Mouse (Mus musculus): ENCODE measurements around the gene Sh3d21. TPM values are rescaled to one million over a fixed set of nuclear protein-coding genes. Genes with fewer than 3 reads are reported as not detected.

The Sh3d21 gene
- total and polyA plus RNA-seq, 2 experiments from 2014 or later = 1.7 to 2.1 TPM

- H3K36me3 ChIP-seq (ENCODE audit: insufficient read depth) = no peaks in the 10 kb centered on the region
- WGBS = 32% methylated on average over 42 of the region's 42 CpGs
- peak overlapping the region; percentile 46 for H3K4me3 ChIP-seq (ENCODE audit: low read depth, low read length)
- TF ChIP-seq CTCF (IDR thresholded peaks at IDR 0.05; ENCODE audit: low read depth) = no peak
- peak overlapping the region; percentile 77 for H3K4me2 ChIP-seq (ENCODE audit: low read depth)
- ATAC-seq (no peak), DNase-seq (no peak)
- H3K27me3 ChIP-seq (ENCODE audit: insufficient read depth, low read length) = peaks cover 30% of the 10 kb centered on the region
- H3K9me3 ChIP-seq (ENCODE audit: low read length) = no peaks in the 10 kb centered on the region
- peaks cover 2% of the 10 kb centered on the region; the same call in 1 of the 2 replicates for H3K4me1 ChIP-seq (ENCODE audit: insufficient read depth)
- no peak overlapping the region for H3K27ac ChIP-seq (ENCODE audit: low read depth, low read length)
- H3K9ac ChIP-seq = peak overlapping the region; percentile 46
Measured at GRCm38 (mm10) chr4:126149041-126149676, 14.1 kb downstream of the Sh3d21 start.

GRCm38 (mm10) chr4:126148161-126148961, 14.9 kb downstream of the Sh3d21 start:
- H3K27ac ChIP-seq (ENCODE audit: low read depth, low read length) = no peak overlapping the region
- no peaks in the 10 kb centered on the region for H3K9me3 ChIP-seq (ENCODE audit: low read length)
- H3K4me3 ChIP-seq (ENCODE audit: low read depth, low read length) = peak overlapping the region; percentile 46
- H3K36me3 ChIP-seq (ENCODE audit: insufficient read depth) = no peaks in the 10 kb centered on the region
- H3K4me2 ChIP-seq (ENCODE audit: low read depth) = peak overlapping the region; percentile 77
- peak overlapping the region; percentile 46 for H3K9ac ChIP-seq
- ATAC-seq = peak; percentile 59
- peaks cover 2% of the 10 kb centered on the region; the same call in 1 of the 2 replicates for H3K4me1 ChIP-seq (ENCODE audit: insufficient read depth)
- TF ChIP-seq CTCF (IDR thresholded peaks at IDR 0.05; ENCODE audit: low read depth) = 0 out of 2 replicates have a peak, but pooled peaks have one; percentile 2
- DNase-seq = no peak
- peaks cover 30% of the 10 kb centered on the region for H3K27me3 ChIP-seq (ENCODE audit: insufficient read depth, low read length)
- WGBS = 1% methylated on average over 65 of the region's 67 CpGs

GRCm38 (mm10) chr4:126147533-126148160, 15.6 kb downstream of the Sh3d21 start, which contains the start of gene Eva1b:
Eva1b (plus strand) TSS chr4:126147744.
- WGBS = 8% methylated on average over 24 of the region's 24 CpGs
- Histone ChIP-seq H3K36me3 (ENCODE audit: insufficient read depth) (no peaks in the 10 kb centered on the region), H3K9ac (peak within 1 kb of the TSS; percentile 46), H3K4me3 (ENCODE audit: low read depth, low read length) (peak within 1 kb of the TSS; percentile 46), H3K27me3 (ENCODE audit: insufficient read depth, low read length) (peaks cover 30% of the 10 kb centered on the region), H3K27ac (ENCODE audit: low read depth, low read length) (no peak within 1 kb of the TSS), H3K4me1 (ENCODE audit: insufficient read depth) (peaks cover 2% of the 10 kb centered on the region; the same call in 1 of the 2 replicates), H3K9me3 (ENCODE audit: low read length) (no peaks in the 10 kb centered on the region), H3K4me2 (ENCODE audit: low read depth) (peak within 1 kb of the TSS; percentile 77)
- TF ChIP-seq CTCF (IDR thresholded peaks at IDR 0.05; ENCODE audit: low read depth) = no peak
- DNase-seq (no peak), ATAC-seq (no peak)

- H3K36me3 ChIP-seq (ENCODE audit: insufficient read depth) = no peaks in the 10 kb centered on the region
- H3K9ac ChIP-seq = no peak overlapping the region
- DNase-seq = no peak
- TF ChIP-seq CTCF (IDR thresholded peaks at IDR 0.05; ENCODE audit: low read depth) = no peak
- no peak overlapping the region for H3K27ac ChIP-seq (ENCODE audit: low read depth, low read length)
- no peak overlapping the region for H3K4me3 ChIP-seq (ENCODE audit: low read depth, low read length)
- H3K4me1 ChIP-seq (ENCODE audit: insufficient read depth) = peaks cover 2% of the 10 kb centered on the region; the same call in 1 of the 2 replicates
- no peak overlapping the region for H3K4me2 ChIP-seq (ENCODE audit: low read depth)
- H3K27me3 ChIP-seq (ENCODE audit: insufficient read depth, low read length) = peaks cover 30% of the 10 kb centered on the region
- WGBS = 58% methylated on average over 9 of the region's 9 CpGs
- ATAC-seq = no peak
- H3K9me3 ChIP-seq (ENCODE audit: low read length) = no peaks in the 10 kb centered on the region
Measured at GRCm38 (mm10) chr4:126146974-126147532, 16.2 kb downstream of the Sh3d21 start.

- Histone ChIP-seq H3K9ac (no peak overlapping the region), H3K27ac (ENCODE audit: low read depth, low read length) (no peak overlapping the region), H3K4me2 (ENCODE audit: low read depth) (no peak overlapping the region), H3K9me3 (ENCODE audit: low read length) (no peaks in the 10 kb centered on the region), H3K36me3 (ENCODE audit: insufficient read depth) (no peaks in the 10 kb centered on the region), H3K4me1 (ENCODE audit: insufficient read depth) (peaks cover 2% of the 10 kb centered on the region; the same call in 1 of the 2 replicates), H3K4me3 (ENCODE audit: low read depth, low read length) (no peak overlapping the region), H3K27me3 (ENCODE audit: insufficient read depth, low read length) (peaks cover 28% of the 10 kb centered on the region)
- no peak for TF ChIP-seq CTCF (IDR thresholded peaks at IDR 0.05; ENCODE audit: low read depth)
- 52% methylated on average over 4 of the region's 4 CpGs for WGBS
- DNase-seq (no peak), ATAC-seq (no peak)
Measured at GRCm38 (mm10) chr4:126145396-126145795, 17.9 kb downstream of the Sh3d21 start.

- no peak overlapping the region for H3K27ac ChIP-seq (ENCODE audit: low read depth, low read length)
- no peak overlapping the region for H3K4me3 ChIP-seq (ENCODE audit: low read depth, low read length)
- no peak for TF ChIP-seq CTCF (IDR thresholded peaks at IDR 0.05; ENCODE audit: low read depth)
- 85% methylated on average over 5 of the region's 5 CpGs for WGBS
- ATAC-seq = no peak
- H3K4me2 ChIP-seq (ENCODE audit: low read depth) = no peak overlapping the region
- H3K36me3 ChIP-seq (ENCODE audit: insufficient read depth) = peaks cover 35% of the 10 kb centered on the region
- no peaks in the 10 kb centered on the region for H3K9me3 ChIP-seq (ENCODE audit: low read length)
- H3K9ac ChIP-seq = no peak overlapping the region
- H3K27me3 ChIP-seq (ENCODE audit: insufficient read depth, low read length) = no peaks in the 10 kb centered on the region
- DNase-seq = no peak
- H3K4me1 ChIP-seq (ENCODE audit: insufficient read depth) = no peaks in the 10 kb centered on the region
Measured at GRCm38 (mm10) chr4:126141021-126141420, 22.3 kb downstream of the Sh3d21 start.
